Mouse (Mus musculus) E14TG2a.4 (cell line): ENCODE measurements around the gene Rbbp4.

Experiments
- CTCF ChIP-seq: conservative IDR thresholded peaks from 2 replicates; pipeline ENCODE4 v1.5.1; 2014; ENCODE audit warnings: low read length
- NANOG ChIP-seq: IDR thresholded peaks from 2 replicates; pipeline ENCODE4 v1.6.1; 2014; ENCODE audit warnings: borderline replicate concordance, low read length, mixed read lengths
- POU5F1 ChIP-seq: IDR thresholded peaks from 2 replicates; pipeline ENCODE4 v1.6.1; 2014; ENCODE audit warnings: low read length, borderline replicate concordance

- TF ChIP-seq CTCF (no peak), NANOG (no peak), POU5F1 (no peak)
These were observed 4.6 kb upstream of the Rbbp4 start for GRCm38 (mm10) chr4:129339743-129340142.
